Mouse (Mus musculus) midbrain, embryonic 15.5 days (tissue): ENCODE results near the gene Cmah. TPM values are rescaled to one million over a fixed set of nuclear protein-coding genes. Genes with fewer than 3 reads are reported as not detected.
A peak's percentile ranks its signal among the peaks of the same experiment; 100 is the strongest.

Experiments
- ATAC-seq: fragments of 200-750 bp; cut with Nextera tagmentation; replicated peaks from 2 replicates; pipeline ENCODE4 v1.8.0; 2017; ENCODE audit warnings: moderate TSS enrichment
- H3K27ac ChIP-seq: fragments of 300-500 bp; sonication (generic); 2 replicates; pipeline ENCODE4 v1.5.1; 2015; ENCODE audit warnings: mild to moderate bottlenecking, inconsistent platforms
- H3K27me3 ChIP-seq: fragments of 300-500 bp; sonication (generic); replicated peaks from 2 replicates; pipeline ENCODE4 v1.6.1; 2015; ENCODE audit warnings: inconsistent platforms
- H3K36me3 ChIP-seq: fragments of 300-500 bp; sonication (generic); replicated peaks from 2 replicates; pipeline ENCODE4 v1.6.1; 2015; ENCODE audit warnings: inconsistent platforms
- H3K4me1 ChIP-seq: fragments of 300-500 bp; sonication (generic); 2 replicates; pipeline ENCODE4 v1.6.1; 2015; ENCODE audit warnings: inconsistent platforms
- H3K4me2 ChIP-seq: fragments of 300-500 bp; sonication (generic); 2 replicates; pipeline ENCODE4 v1.6.1; 2015; ENCODE audit warnings: inconsistent platforms, mild to moderate bottlenecking, moderate library complexity
- H3K4me3 ChIP-seq: fragments of 300-500 bp; sonication (generic); 2 replicates; pipeline ENCODE4 v1.5.1; 2015; ENCODE audit warnings: mild to moderate bottlenecking, inconsistent platforms
- H3K9ac ChIP-seq: fragments of 300-500 bp; sonication (generic); 2 replicates; pipeline ENCODE4 v1.6.1; 2015; ENCODE audit warnings: mild to moderate bottlenecking, inconsistent platforms
- H3K9me3 ChIP-seq: fragments of 300-500 bp; sonication (generic); 2 replicates; pipeline ENCODE4 v1.6.1; 2016; ENCODE audit warnings: inconsistent platforms
- WGBS: fragments of 180-500 bp; shearing (Covaris S2); methylation state at CpG from one replicate; pipeline ENCODE4 v1.1.7; 2015; ENCODE audit warnings: mixed read lengths; 5-methylcytosine and 5-hydroxymethylcytosine counted together
- polyA plus RNA-seq: library from polyadenylated mRNA; unstranded; fragments of >200 nt; fragmentation: Nextera tagmentation; extraction: Ambion mirVana; gene quantifications from 2 replicates; pipeline ENCODE4 v1.2.1, GENCODE M21; 2015

The Cmah gene
- polyA plus RNA-seq, 1 experiment from 2014 or later: 0.18 TPM

DNA sequence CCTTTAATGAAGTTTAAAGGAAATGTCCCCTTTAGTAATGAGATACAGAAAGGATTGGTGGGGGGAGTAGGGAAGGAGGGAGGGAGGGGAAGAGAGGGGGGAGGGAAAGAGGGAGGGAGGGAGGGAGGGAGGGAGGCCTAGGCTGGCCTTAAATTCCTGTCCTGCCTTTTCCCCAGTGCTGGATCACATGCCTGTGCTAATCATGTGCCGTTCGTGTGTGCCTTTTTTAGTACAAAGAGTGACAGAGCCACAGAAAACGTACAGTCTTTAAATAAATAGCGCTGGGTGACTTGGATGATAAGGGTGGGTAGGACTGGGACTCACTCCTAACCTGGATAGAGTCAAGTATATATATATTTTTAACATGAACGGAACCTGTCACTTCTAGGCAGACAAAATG, 150.4 kb downstream of the Cmah start:
- Histone ChIP-seq H3K36me3 (no peaks in the 10 kb centered on the region), H3K27ac (no peak overlapping the region), H3K9me3 (no peaks in the 10 kb centered on the region), H3K27me3 (no peaks in the 10 kb centered on the region), H3K4me1 (peaks cover 3% of the 10 kb centered on the region; the same call in 1 of the 2 replicates), H3K4me2 (no peak overlapping the region), H3K4me3 (no peak overlapping the region), H3K9ac (no peak overlapping the region)
- no peak for ATAC-seq
- 79% methylated on average over 5 of the region's 5 CpGs for WGBS

DNA sequence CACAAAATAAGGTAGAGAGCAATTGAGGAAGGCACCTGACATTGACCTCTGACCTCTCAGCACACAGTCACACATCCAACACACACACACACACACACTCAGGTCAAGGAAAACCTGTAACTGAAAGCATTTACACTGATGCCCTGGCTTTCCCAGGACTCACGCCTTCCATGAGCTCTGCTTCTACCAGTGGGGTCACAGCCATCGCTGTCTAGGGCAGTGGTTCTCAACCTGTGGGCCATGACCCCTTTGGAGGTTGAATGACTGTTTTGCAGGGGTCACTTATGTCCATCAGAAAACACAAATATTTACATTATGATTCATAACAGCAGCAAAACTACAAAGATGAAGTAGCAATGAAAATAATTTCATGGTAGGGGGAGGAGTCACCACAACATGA, 152.3 kb downstream of the Cmah start:
- Histone ChIP-seq H3K4me2 (no peak overlapping the region), H3K4me1 (peaks cover 3% of the 10 kb centered on the region; the same call in 1 of the 2 replicates), H3K27ac (no peak overlapping the region), H3K4me3 (no peak overlapping the region), H3K27me3 (no peaks in the 10 kb centered on the region), H3K9ac (no peak overlapping the region), H3K36me3 (no peaks in the 10 kb centered on the region), H3K9me3 (no peaks in the 10 kb centered on the region)
- no peak for ATAC-seq
- WGBS: 90% methylated on average over 2 of the region's 2 CpGs

DNA sequence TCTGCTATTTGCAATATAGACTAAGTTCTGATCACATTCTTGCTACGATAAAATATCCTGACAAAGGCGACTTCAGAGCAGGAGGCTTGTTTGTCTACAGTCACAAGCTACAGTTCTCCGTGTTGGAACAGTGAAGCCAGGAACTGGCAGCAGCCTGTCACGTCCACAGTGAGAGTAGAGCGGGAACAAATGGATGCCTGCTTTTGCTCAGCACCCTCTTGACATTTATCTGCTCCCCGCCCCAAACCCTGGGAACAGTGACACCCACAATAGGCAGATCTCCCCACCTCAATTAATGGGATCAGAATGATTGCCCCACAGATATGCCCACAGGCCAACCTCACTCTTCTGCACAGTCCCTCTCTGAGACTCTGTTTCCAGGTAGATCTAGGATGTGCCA, 153.6 kb downstream of the Cmah start:
- H3K36me3 ChIP-seq: no peaks in the 10 kb centered on the region
- no peak overlapping the region for H3K27ac ChIP-seq
- H3K27me3 ChIP-seq: no peaks in the 10 kb centered on the region
- H3K4me2 ChIP-seq: no peak overlapping the region
- no peak overlapping the region for H3K4me3 ChIP-seq
- 84% methylated on average over 6 of the region's 6 CpGs for WGBS
- no peak for ATAC-seq
- no peak overlapping the region for H3K9ac ChIP-seq
- H3K9me3 ChIP-seq: no peaks in the 10 kb centered on the region
- H3K4me1 ChIP-seq: peaks cover 3% of the 10 kb centered on the region; the same call in 1 of the 2 replicates

DNA sequence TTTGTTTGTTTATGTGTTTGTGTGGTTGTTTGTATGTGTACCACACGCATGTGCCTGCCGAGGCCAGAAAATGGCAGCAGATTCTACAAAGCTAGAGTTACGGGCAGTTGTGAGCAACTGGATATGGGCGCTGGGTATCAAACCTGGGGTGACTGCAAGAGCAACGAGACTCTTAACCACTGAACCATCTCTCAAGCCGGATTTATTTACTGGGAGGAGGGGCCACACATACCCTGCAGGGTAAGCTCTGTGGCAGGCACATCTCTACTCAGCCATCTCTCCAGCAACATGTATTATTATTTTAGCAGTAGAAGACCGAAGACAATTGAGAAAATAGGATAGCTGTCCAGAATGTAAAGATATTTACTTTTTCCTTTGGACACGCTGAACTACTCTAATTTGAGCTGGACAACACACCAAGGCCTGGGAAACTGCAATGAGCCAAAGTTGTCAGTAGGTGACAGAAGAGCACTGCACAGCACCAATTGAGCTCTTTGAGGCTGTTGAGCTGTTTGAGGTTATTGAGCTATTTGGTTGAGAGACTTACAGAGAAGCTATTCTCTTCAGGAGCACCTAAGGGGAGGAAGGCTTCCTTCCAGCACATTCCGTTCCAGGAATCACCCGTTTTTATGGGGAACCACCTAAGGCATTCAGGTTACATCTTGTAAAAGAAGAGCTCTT, 154.6 kb downstream of the Cmah start:
- Histone ChIP-seq H3K27me3 (no peaks in the 10 kb centered on the region), H3K4me2 (no peak overlapping the region), H3K27ac (no peak overlapping the region), H3K4me1 (peaks cover 3% of the 10 kb centered on the region; the same call in 1 of the 2 replicates), H3K9me3 (no peaks in the 10 kb centered on the region), H3K36me3 (no peaks in the 10 kb centered on the region), H3K4me3 (no peak overlapping the region), H3K9ac (no peak overlapping the region)
- 59% methylated on average over 10 of the region's 10 CpGs for WGBS
- ATAC-seq: peak; percentile 92

DNA sequence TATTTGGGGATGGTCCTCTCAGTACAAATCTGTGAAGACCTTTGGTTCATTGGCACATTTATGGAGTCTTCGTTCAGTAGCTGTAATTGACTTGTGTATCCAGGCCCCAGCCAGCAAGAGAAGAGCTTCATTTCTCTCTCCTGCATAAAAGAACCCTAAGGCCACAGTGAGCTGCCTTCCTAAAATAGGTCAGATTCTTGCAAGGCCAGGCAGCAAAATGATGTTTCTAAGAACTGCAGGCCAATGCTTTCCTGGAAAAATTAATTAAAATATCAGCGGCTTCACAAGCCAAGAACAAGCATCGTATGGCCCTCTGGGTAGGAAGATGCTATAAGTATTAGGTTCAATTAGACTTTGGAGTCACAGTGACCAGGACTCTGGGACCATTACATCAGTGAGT, 156.5 kb downstream of the Cmah start:
- Histone ChIP-seq H3K4me1 (peaks cover 3% of the 10 kb centered on the region; the same call in 1 of the 2 replicates), H3K27ac (no peak overlapping the region), H3K27me3 (no peaks in the 10 kb centered on the region), H3K36me3 (no peaks in the 10 kb centered on the region), H3K4me2 (no peak overlapping the region), H3K9ac (no peak overlapping the region), H3K4me3 (no peak overlapping the region), H3K9me3 (no peaks in the 10 kb centered on the region)
- WGBS: 90% methylated on average over 3 of the region's 3 CpGs
- no peak for ATAC-seq

DNA sequence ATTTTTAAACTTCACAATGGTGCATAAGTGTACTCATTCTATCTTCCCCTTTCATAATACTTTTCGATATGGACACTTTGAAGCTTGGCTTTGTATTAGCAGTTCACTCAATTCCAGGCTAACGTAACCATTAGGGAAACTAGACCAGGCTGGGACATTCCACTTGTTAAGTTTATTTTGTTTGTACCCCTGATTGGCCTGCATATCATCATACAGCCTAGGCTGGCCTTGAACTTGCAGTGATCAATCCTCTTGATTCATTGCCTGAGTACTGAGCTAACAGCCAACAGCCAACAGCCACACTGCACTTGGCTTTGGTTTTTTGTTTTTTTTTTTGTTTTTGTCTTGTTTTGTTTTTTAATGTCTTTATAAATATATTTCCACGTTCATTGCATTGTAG, 157.6 kb downstream of the Cmah start:
- WGBS: 86% methylated on average over 3 of the region's 3 CpGs
- no peak for ATAC-seq
- Histone ChIP-seq H3K9ac (no peak overlapping the region), H3K4me2 (no peak overlapping the region), H3K27ac (no peak overlapping the region), H3K4me3 (no peak overlapping the region), H3K4me1 (peaks cover 3% of the 10 kb centered on the region; the same call in 1 of the 2 replicates), H3K36me3 (no peaks in the 10 kb centered on the region), H3K9me3 (no peaks in the 10 kb centered on the region), H3K27me3 (no peaks in the 10 kb centered on the region)

DNA sequence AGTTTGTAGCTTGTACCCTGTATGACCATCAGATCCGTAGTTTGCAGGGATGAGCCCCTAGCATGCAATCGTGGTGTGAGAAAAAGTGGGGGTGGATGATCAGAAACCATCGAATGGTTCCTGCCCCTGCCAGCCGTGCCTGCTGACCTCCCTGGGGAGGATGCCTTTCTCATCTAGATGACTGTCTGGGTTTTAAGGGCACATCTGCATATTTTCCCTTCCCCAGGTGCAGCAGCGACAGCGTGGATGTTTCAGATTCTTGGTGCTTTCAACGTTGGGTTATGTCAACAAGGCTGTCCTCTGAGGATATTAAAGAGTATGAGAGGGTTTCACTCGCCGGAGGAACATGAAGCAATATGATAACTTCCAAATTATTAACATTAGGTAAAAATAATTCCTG, 158.8 kb downstream of the Cmah start:
- H3K4me3 ChIP-seq: no peak overlapping the region
- H3K27me3 ChIP-seq: no peaks in the 10 kb centered on the region
- no peak overlapping the region for H3K9ac ChIP-seq
- no peak overlapping the region for H3K4me2 ChIP-seq
- H3K9me3 ChIP-seq: no peaks in the 10 kb centered on the region
- 72% methylated on average over 9 of the region's 9 CpGs for WGBS
- no peaks in the 10 kb centered on the region for H3K36me3 ChIP-seq
- H3K27ac ChIP-seq: no peak overlapping the region
- peaks cover 3% of the 10 kb centered on the region; the same call in 1 of the 2 replicates for H3K4me1 ChIP-seq
- no peak for ATAC-seq

DNA sequence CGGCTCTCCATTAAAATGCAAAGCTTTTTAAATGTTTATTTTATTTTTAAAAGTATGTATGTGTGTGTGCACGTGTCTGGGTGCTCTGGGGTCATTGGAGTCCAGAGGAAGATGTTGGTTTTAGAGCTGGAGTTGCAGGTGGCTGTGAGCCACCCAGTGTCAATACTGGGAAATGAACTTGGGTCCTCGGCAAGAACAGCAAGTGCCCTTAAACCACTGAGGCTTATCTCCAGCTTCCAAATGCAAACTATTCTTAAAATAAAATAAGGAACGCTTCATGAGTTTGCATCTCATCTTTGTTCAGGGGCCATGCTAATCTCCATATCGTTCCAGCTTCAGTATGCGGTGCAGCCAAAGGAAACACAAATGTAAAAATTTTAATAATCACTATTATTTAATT, 159.2 kb downstream of the Cmah start:
- WGBS: 76% methylated on average over 6 of the region's 6 CpGs
- ATAC-seq: no peak
- H3K9ac ChIP-seq: no peak overlapping the region

DNA sequence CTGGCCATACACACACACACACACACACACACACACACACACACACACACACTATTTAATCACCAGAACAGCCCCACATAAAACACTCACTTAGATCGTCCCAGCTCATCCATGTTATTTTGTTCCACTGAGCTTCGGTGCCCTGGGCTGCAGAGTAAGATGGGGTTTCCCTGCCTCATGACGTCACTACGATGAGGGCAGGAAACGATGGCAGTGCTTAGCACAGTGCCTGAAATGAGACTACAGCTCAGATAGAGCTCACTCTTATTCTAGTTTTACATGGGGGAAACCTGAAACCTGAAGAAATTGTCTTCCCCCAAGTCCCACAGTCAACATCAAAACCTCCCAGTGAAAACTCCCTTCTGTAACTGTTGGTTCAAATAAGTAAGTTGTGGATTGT, 159.9 kb downstream of the Cmah start:
- H3K36me3 ChIP-seq: no peaks in the 10 kb centered on the region
- no peaks in the 10 kb centered on the region for H3K27me3 ChIP-seq
- ATAC-seq: no peak
- H3K4me3 ChIP-seq: no peak overlapping the region
- H3K9ac ChIP-seq: no peak overlapping the region
- H3K9me3 ChIP-seq: no peaks in the 10 kb centered on the region
- H3K4me1 ChIP-seq: peaks cover 1% of the 10 kb centered on the region; the same call in 1 of the 2 replicates
- H3K27ac ChIP-seq: no peak overlapping the region
- H3K4me2 ChIP-seq: no peak overlapping the region
- 93% methylated on average over 5 of the region's 5 CpGs for WGBS

More for the DNA sequence above, 159.2 kb downstream of the Cmah start:
- no peak overlapping the region for H3K4me3 ChIP-seq
- peaks cover 3% of the 10 kb centered on the region; the same call in 1 of the 2 replicates for H3K4me1 ChIP-seq
- no peak overlapping the region for H3K27ac ChIP-seq
- H3K9me3 ChIP-seq: no peaks in the 10 kb centered on the region
- no peaks in the 10 kb centered on the region for H3K27me3 ChIP-seq
- H3K36me3 ChIP-seq: no peaks in the 10 kb centered on the region
- no peak overlapping the region for H3K4me2 ChIP-seq

DNA sequence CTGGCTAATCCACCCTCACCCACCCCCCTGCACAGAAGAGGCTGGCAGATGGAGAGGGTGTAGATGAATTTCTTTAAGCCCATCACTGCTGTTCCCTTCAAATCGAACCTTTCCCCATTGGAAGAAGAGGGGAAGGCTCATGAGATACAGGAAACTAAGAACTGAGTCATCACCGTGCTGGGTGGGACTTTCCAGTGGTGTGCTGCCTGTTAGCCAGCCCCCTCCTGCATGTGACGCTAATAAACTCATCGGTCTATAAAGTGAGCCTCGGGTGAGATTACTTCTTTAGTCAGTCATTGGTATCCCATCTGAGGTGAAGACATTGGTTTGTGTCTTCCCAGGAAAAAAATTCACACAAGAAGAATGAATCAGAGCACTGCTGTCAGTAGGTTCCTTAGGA, 160.3 kb downstream of the Cmah start:
- 88% methylated on average over 5 of the region's 5 CpGs for WGBS
- Histone ChIP-seq H3K27ac (no peak overlapping the region), H3K9me3 (no peaks in the 10 kb centered on the region), H3K9ac (no peak overlapping the region), H3K27me3 (no peaks in the 10 kb centered on the region), H3K36me3 (no peaks in the 10 kb centered on the region), H3K4me2 (no peak overlapping the region), H3K4me3 (no peak overlapping the region), H3K4me1 (no peaks in the 10 kb centered on the region)
- no peak for ATAC-seq

DNA sequence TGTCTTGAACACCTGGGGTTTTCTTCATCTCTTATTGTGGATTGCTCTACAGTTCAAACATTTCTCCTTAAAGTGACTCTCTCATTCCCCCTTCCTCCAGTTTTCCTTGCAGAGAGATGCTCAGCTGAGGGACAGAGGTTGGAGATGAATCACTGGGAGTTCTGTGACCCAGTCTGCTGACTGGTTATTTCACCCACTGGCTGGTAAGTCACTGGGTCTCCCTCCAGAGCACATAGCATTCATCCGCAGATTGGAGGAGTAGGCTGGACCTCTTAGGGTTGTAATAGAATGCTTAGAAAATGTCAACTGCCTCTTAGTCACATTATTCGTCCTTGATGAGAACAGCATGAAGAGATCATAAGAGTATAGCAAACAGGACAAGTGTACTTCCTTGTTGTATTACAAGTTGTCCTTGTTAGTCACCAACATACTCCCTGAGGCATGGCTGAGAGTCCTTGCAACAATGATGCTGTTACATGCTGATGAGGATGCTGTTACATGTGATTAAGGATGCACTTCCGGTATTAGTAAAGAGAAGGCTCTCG, 161.4 kb downstream of the Cmah start:
- H3K9ac ChIP-seq: no peak overlapping the region
- no peak for ATAC-seq
- H3K4me3 ChIP-seq: no peak overlapping the region
- H3K9me3 ChIP-seq: no peaks in the 10 kb centered on the region
- H3K27me3 ChIP-seq: no peaks in the 10 kb centered on the region
- WGBS: 89% methylated on average over 4 of the region's 4 CpGs
- H3K27ac ChIP-seq: no peak overlapping the region
- H3K36me3 ChIP-seq: no peaks in the 10 kb centered on the region
- peaks cover 3% of the 10 kb centered on the region; the same call in 1 of the 2 replicates for H3K4me1 ChIP-seq
- no peak overlapping the region for H3K4me2 ChIP-seq

DNA sequence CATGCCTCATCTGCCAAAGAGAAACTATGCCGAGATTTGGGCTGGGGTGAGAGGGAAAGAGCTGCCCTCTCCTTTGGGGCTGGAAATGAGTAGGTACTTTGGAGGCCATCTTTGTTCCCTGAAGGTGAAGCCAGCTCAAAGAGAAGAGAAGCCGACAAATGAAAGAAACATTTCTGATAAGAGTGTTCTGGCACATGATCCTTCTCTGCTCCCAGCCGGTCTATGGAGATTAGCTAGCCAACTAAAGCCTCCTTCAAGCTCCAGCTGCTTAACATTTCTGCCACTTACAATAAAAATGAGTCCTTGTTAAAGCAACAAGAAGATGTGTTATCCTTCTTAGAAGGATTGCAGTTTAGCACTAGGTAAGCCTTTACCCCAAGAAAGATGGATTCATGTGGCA, 162.3 kb downstream of the Cmah start:
- ATAC-seq: no peak
- WGBS: 63% methylated on average over 3 of the region's 3 CpGs
- H3K27ac ChIP-seq: no peak overlapping the region
- no peaks in the 10 kb centered on the region for H3K36me3 ChIP-seq
- no peak overlapping the region for H3K4me2 ChIP-seq
- H3K4me1 ChIP-seq: peaks cover 8% of the 10 kb centered on the region; the same call in 1 of the 2 replicates
- no peak overlapping the region for H3K9ac ChIP-seq
- H3K9me3 ChIP-seq: no peaks in the 10 kb centered on the region
- no peaks in the 10 kb centered on the region for H3K27me3 ChIP-seq
- H3K4me3 ChIP-seq: no peak overlapping the region

DNA sequence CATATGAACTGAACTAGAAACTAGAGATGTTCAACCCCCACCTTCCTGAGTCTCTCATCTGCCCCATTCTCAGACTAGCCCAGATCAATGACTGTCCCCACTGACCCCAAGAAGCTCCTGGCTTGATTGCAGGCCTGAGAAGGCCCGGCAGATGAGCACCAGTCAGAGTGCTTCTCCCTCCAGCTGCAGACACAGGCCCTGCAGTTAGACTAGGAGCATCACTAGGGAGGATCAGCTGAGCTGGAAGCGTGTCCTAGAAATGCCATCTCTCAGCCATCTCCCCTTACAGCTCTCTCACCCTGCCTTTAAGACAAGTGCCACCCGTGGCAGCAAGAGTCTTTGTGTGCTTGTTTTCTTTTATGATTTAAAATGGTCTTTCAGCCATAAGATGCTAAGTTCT, 162.8 kb downstream of the Cmah start:
- 62% methylated on average over 3 of the region's 3 CpGs for WGBS
- Histone ChIP-seq H3K27me3 (no peaks in the 10 kb centered on the region), H3K4me1 (peaks cover 8% of the 10 kb centered on the region; the same call in 1 of the 2 replicates), H3K27ac (no peak overlapping the region), H3K4me3 (no peak overlapping the region), H3K9me3 (no peaks in the 10 kb centered on the region), H3K4me2 (no peak overlapping the region), H3K36me3 (no peaks in the 10 kb centered on the region), H3K9ac (no peak overlapping the region)
- no peak for ATAC-seq
